Mouse (Mus musculus) gastrocnemius, postnatal 36 days (tissue): ENCODE results near the gene Ppp1r18. TPM values are rescaled to one million over a fixed set of nuclear protein-coding genes. Genes with fewer than 3 reads are reported as not detected.

Experiments
- DNase-seq, 2 experiments: peaks; one replicate each; pipeline ENCODE4 v3.0.0; 2022
- intact Hi-C: fragments of 180-260 bp; cut with DNase I; formaldehyde crosslinking; loops from one replicate; pipeline ENCODE4 v1.15.1; 2025
- total RNA-seq, 2 experiments: library from RNA; stranded (reverse); gene quantifications; 2 replicates each; pipeline ENCODE4 v1.2.3; 2021

Ppp1r18 gene
- total RNA-seq, 2 experiments from 2014 or later = 5.1 to 5.2 TPM

- intact Hi-C loops = no loop called here
- no peak for DNase-seq
Observed at GRCm38 (mm10) chr17:35903343-35903991, 38.1 kb downstream of the Ppp1r18 start.

- DNase-seq = no peak
- intact Hi-C loops = no loop called here
Observed at GRCm38 (mm10) chr17:35903992-35904355, 38.6 kb downstream of the Ppp1r18 start.

GRCm38 (mm10) chr17:35905587-35905986, 40.2 kb downstream of the Ppp1r18 start:
- intact Hi-C loops = no loop called here
- no peak for DNase-seq

GRCm38 (mm10) chr17:35907609-35908008, 42.2 kb downstream of the Ppp1r18 start:
- intact Hi-C loops = no loop called here
- DNase-seq = no peak

- no peak for DNase-seq
- intact Hi-C loops = no loop called here
Observed at GRCm38 (mm10) chr17:35909186-35909918, 44.0 kb downstream of the Ppp1r18 start.

- intact Hi-C loops = no loop called here
- peak; percentile 91 to 92 for DNase-seq
Observed at GRCm38 (mm10) chr17:35909919-35910369, 44.6 kb downstream of the Ppp1r18 start, which contains the start of gene Atat1. Gene Atat1, minus strand, starts transcription at chr17:35910075.

- intact Hi-C loops = no loop called here
Observed at GRCm38 (mm10) chr17:35914975-35915374, 49.6 kb downstream of the Ppp1r18 start.

GRCm38 (mm10) chr17:35915538-35916296, 50.3 kb downstream of the Ppp1r18 start:
- intact Hi-C loops = no loop called here
- no peak for DNase-seq

More at GRCm38 (mm10) chr17:35914975-35915374, 49.6 kb downstream of the Ppp1r18 start:
- DNase-seq = no peak

- peak; percentile 97 to 98 for DNase-seq
- intact Hi-C loops = no loop called here
Observed at GRCm38 (mm10) chr17:35916297-35917142, 51.1 kb downstream of the Ppp1r18 start, which contains the start of the genes Mrps18b and Ppp1r10. Gene Mrps18b, minus strand, starts transcription at chr17:35916389. Gene Ppp1r10, plus strand, starts transcription at chr17:35916434.

- intact Hi-C loops = no loop called here
- no peak for DNase-seq
Observed at GRCm38 (mm10) chr17:35917143-35917462, 51.7 kb downstream of the Ppp1r18 start.

GRCm38 (mm10) chr17:35917463-35918251, 52.3 kb downstream of the Ppp1r18 start:
- intact Hi-C loops = no loop called here
- DNase-seq = no peak

- intact Hi-C loops = no loop called here
Observed at GRCm38 (mm10) chr17:35918276-35919059, 53.1 kb downstream of the Ppp1r18 start.

GRCm38 (mm10) chr17:35919060-35919715, 53.8 kb downstream of the Ppp1r18 start:
- intact Hi-C loops = no loop called here
- DNase-seq = peak; percentile 83 to 94

More at GRCm38 (mm10) chr17:35918276-35919059, 53.1 kb downstream of the Ppp1r18 start:
- no peak for DNase-seq

- no peak for DNase-seq
- intact Hi-C loops = no loop called here
Observed at GRCm38 (mm10) chr17:35919864-35920301, 54.5 kb downstream of the Ppp1r18 start.

- DNase-seq = no peak
- intact Hi-C loops = no loop called here
Observed at GRCm38 (mm10) chr17:35920384-35920783, 55.0 kb downstream of the Ppp1r18 start.

GRCm38 (mm10) chr17:35920862-35921562, 55.6 kb downstream of the Ppp1r18 start:
- intact Hi-C loops = no loop called here

GRCm38 (mm10) chr17:35921710-35922109, 56.3 kb downstream of the Ppp1r18 start:
- intact Hi-C loops = no loop called here
- no peak for DNase-seq

More at GRCm38 (mm10) chr17:35920862-35921562, 55.6 kb downstream of the Ppp1r18 start:
- no peak for DNase-seq
